Mouse (Mus musculus): ENCODE measurements around the gene Pcyt1a.

DNA sequence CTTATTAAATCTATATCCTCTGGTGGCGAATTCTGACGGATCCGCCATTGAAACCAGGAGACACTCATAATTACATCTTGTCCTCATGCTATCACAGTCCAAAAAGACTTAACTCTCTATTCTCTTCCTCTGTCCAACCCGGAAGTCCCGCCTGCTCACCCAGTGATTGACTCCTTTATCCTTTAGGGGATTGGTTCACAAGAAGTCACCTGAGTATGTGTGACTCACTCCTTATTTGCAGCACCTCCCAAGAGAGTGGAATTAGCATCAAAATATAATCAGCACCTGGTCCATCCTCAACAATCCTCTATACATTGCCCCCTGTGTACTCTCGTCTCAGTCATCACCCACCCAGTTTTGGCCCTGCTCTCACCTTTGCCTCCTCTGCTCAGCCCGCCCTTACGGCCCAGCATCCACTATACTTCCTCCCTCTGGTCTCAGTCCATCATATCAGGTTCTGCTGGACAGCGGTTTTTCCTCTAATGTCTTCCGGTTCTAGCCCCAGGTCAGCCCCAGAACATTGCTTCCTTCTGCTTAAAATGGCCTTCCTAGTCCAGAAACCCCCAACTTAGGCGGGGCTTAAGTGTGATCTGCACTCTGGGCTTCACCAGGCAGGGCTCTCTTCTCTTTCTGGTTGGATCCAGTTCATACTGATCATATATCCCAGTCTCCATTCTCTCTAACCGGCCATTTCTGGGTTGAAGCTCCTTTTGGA, 72.1 kb downstream of the Pcyt1a start:
- no peak for TF ChIP-seq CTCF (IDR thresholded peaks at IDR 0.05; ENCODE audit: low read depth, low read length)
- no peak for TF ChIP-seq POLR2A (IDR thresholded peaks at IDR 0.05; ENCODE audit: extremely low read depth, insufficient read depth, low read length)

All from liver, adult 2 months (tissue).